Mouse (Mus musculus) spleen, adult 2 months (tissue): ENCODE measurements at regions not wholly inside any gene's neighbourhood (a gene's known extent, or its start where the extent isn't known, plus 50 kb on each side); places are given as distances from the start of the nearest gene placed in this dataset.

Experiments
- CTCF ChIP-seq: fragments of 200-500 bp; IDR thresholded peaks from 2 replicates; pipeline ENCODE4 v1.5.1; 2011; ENCODE audit warnings: mild to moderate bottlenecking, inconsistent platforms; ENCODE audit not compliant: insufficient read depth, insufficient read length, insufficient replicate concordance; ENCODE audit errors: extremely low read depth
- POLR2A ChIP-seq: fragments of 200-500 bp; IDR thresholded peaks from 2 replicates; pipeline ENCODE4 v1.6.1; 2011; ENCODE audit warnings: low read depth, low read length, inconsistent platforms

DNA sequence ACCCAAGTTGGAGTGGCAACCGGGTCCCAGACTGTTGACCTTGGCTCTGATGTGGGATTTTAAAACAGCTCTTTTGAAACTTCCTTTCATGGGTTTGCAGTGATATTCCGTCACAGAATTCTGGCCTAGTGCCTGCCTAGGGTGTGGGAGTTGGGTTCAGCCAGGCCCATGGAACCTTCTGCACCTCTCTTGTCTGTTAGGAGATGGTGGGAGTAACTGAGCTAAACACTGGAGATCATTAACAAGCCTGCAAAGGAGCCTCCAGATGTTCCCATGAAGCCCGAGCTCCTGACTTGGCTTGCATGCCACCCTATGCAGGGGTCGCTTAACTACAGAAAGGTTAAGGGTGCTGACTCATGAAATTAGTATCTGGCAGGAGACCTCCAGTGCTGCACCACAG is 158.0 kb upstream of the Serp2 start:
- TF ChIP-seq CTCF, result no peak
- no peak for TF ChIP-seq POLR2A
